1 mouse cellular context compared by ENCODE assay signal in genomic region chr15:79545496-79545895, GRCm38 (mm10).
TF ChIP-seq lines count a peak whose summit lies in the region.

No protein-coding gene starts in this region.

TF ChIP-seq in CH12.LX, 34 proteins besides CTCF, POLR2A, EP300 and RAD21 (continued from another document):
- TF ChIP-seq ETS1 (conservative IDR thresholded peaks at IDR 0.05; ENCODE audit: low read depth, low read length) (no peak), BHLHE40 (IDR thresholded peaks at IDR 0.05; ENCODE audit: low read depth, low read length) (no peak), ZNF384 (IDR thresholded peaks at IDR 0.05; ENCODE audit: low read depth, low read length) (no peak)
TF ChIP-seq in CH12.LX: peak in this region for 0.
